Mouse (Mus musculus) kidney, postnatal 25 days (tissue): Measurements from ENCODE around the gene Gm5475.

Experiments
- DNase-seq, 2 experiments: peaks; one replicate each; pipeline ENCODE4 v3.0.0; 2021; ENCODE audit warnings: mixed read lengths in 2 of 2

Gm5475 gene

DNA sequence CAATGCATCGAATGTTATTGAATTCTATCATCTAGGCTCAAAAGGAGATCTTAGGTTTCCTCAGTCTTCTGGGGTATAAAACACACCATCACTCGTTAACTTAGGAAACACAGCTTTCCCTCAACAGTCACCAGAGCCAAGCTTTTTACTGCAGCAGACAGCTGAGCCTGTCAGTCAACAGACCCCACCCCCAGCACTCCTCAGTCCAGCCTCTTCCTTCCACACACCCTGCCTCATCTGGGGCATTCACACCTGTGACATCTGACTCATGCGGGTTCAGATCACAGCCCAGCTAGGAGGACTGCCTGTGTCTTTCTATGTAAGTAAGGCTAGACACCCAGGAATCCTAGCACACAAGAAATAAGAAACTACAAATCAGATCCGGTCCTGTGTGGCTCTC is 7.9 kb upstream of the Gm5475 start:
- peak; percentile 52 to 76 for DNase-seq

- no peak for DNase-seq
Observed at GRCm38 (mm10) chr15:100414942-100415341, 7.0 kb upstream of the Gm5475 start.

GRCm38 (mm10) chr15:100415684-100416083 is 6.3 kb upstream of the Gm5475 start:
- peak in 1 of 2 experiments; percentile 67 for DNase-seq

DNA sequence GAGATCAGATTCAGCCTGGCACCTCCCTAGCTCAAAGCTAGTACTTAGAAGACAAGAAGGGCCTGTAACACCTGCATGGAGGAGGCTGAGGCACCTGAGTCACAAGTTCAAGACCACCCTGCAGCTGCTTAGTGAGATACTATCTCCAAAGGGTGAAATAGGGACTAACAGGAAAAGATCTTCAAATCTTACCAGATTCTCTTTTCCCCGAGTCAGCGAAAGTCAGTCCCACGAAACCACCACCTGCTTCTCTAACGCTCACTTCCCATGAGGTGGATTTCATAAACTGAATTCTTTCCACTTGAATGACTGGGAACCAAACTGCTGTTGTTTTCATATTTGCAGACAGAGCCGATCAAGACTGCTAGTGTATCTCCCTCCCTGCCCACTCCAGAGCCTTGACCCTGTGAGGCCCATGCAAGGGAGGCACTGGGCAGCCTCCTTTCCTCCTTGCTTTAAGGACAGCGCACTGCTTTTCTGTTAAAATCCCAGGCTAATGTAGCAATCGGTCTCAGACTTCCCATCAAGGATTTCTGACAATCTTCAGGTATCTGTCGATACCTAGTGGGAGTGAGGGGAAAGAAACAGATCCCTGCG is 4.0 kb upstream of the Gm5475 start:
- no peak for DNase-seq

DNA sequence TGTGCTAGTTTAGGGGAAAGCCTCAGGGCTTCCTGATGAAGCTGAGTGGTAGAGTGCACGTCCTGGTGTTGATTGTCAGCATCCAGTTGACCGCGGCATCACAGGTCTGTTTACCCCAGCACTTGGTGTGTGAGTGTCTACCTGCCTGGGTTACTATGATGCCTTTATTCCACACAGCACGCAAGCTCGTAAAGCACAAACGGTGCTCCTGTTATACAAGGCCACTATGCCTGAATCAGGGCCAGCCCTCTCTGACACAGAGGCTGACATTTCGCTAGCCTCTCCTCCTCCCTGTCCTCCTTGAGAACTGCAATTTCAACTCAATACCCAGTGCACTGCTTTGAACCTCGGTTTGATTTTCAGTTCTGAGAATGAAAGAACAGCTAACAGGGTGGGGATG is 2.6 kb upstream of the Gm5475 start:
- no peak for DNase-seq

DNA sequence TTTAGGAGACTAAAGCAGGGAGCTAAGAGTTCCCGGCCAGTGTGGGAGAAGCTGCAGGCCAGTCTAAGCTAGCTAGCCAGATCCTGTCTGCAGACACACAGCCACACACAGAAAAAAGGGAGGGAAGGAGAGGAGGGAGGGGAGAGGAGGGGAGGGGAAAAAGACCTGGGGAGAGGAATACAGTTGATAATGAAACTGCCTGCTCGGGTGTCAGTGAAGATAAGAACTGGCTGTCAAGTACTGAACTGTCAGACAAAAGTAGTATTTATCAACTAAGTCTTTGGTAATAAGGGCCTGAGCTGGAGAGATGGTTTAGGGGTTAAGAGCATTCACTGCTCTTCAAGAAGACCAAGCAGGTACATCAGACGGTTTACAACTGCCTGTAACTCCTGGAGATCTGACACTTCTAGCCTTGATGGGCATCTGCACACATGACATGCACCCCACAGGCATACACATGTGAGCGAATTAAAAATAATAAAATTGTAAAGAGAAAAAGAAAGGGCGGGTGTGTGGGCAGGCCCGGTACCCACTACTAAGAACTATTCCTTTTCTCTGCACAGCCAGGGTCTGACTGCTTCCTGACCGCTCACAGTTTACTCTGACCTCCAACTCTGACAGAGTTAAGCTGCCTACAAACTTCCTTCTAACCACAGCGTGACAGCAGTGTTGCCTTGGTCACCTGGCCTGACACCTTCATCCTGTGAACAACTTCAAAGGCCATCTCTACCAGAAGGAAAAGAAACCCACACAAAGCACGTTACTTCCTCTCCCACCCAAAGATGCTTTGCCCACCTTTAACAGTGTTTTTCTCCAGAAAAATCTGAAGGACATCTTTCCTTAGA is 1.8 kb upstream of the Gm5475 start:
- DNase-seq, result no peak

GRCm38 (mm10) chr15:100421059-100421757 is 739 bp upstream of the Gm5475 start:
- DNase-seq, result no peak

GRCm38 (mm10) chr15:100422476-100422875 is 529 bp downstream of the Gm5475 start:
- peak in 1 of 2 experiments; percentile 64 for DNase-seq

DNA sequence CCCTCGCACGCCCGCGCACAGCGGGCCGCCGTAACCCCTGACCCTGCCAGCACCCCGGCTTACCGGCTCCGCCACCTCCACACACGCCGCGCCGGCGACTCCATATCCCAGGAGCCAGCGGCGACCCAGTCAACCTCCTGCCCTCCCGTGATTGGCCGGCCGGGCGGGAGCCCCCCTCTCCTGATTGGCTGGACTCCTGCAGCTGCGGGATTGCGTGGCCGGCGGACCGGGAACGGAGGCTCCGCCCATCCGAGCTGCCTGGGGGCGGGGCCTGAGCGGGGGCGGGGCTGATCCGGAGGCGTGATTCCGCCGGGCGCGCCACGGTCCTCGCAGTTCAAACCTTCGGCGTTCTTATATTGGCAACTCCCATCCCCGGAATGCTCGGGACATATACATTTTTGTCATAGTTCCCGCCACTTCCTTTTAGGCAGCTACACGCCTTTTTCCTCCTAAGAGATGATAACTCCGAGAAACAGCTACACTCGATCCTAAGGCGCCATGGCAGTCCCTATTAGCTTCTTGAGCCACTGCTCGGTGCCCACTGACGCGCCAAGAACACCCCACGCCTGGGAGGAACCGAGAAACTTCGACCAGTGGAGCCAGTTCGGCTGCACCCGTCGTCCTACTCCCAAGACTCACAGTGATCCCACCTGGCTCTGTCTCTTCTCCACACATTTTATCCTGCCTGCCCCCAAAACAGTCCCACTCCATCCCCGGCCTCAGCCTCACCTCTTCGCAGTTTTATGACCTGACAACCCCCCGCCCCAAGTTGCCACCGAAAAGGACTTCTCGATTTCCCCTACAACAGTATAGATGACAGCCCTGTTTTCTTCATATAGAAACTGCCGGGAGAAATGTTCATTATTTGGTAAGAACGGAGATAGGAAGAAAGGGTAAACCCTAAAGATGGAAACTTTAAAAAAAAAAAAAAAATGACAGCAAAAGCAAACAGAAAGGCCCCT is 1.2 kb downstream of the Gm5475 start:
- peak; percentile 96 to 99 for DNase-seq

- DNase-seq, result peak; percentile 56 to 79
Observed at GRCm38 (mm10) chr15:100423916-100424315, 2.0 kb downstream of the Gm5475 start.

DNA sequence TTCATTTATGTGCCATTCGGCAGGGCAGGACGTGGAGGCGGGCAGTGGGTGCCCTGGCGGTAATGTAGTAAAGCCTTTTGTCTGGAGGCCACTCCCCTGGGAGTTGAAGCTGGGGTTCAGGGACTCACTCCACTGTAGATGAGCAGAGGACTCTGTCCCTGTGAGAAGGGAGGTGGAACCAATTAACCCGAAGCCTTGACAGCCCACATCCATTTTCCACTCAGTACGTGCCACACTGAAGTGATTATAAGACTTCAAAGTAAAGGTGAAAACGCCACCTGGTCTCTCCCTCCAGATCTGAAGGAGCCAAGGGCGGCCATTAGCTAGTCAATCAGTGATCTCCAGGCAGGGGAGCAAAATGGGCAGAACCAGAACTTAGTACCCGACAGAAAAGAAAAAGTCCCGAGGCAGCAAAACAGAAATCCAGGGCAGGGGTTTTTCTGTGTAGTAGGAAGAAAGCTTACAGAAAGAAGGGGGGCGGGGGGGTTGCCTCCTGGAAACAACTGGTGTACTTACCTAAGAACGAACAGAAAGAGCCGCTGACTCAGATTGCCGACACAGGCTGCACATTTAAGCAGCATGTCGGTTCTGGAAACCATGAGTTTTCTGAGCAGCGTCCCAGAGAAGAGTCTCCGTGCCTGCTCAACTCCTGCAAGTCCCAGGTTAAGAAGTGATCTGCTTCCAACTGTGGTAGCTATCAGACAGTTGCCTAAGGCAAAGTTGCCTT is 2.6 kb downstream of the Gm5475 start, which contains the start of gene Slc11a2:
Gene Slc11a2 (minus strand): TSS at position 677 of the 727 bp plus-strand sequence.
- DNase-seq, result peak; percentile 60 to 84

- DNase-seq, result no peak
Observed at GRCm38 (mm10) chr15:100428296-100428905, 6.5 kb downstream of the Gm5475 start.

GRCm38 (mm10) chr15:100429959-100430565 is 8.1 kb downstream of the Gm5475 start:
- peak; percentile 40 to 84 for DNase-seq

GRCm38 (mm10) chr15:100433234-100433633 is 11.3 kb downstream of the Gm5475 start:
- no peak for DNase-seq

DNA sequence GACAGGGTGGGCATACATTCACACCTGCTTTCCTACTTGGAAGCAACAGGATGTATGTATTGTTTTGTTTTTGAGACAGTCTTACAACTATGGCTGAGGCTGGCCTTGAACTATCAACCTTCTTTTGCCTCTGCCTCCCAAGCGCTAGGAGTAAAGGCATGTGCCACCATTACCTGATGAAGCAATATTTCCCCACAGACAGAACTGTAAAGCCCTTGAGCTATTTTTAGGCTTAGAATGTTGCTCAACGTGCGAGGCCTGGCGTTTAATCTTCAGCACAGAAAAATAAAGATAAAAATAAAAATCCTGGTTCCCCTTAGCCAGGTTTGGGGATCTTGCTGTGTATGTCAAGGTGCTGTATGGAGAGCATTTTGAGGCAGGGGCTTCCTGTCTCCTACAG is 14.2 kb downstream of the Gm5475 start:
- DNase-seq, result no peak

GRCm38 (mm10) chr15:100436518-100436917 is 14.6 kb downstream of the Gm5475 start:
- DNase-seq, result peak in 1 of 2 experiments; percentile 64

- peak; percentile 91 to 95 for DNase-seq
Observed at GRCm38 (mm10) chr15:100443126-100443922, 21.4 kb downstream of the Gm5475 start.

- DNase-seq, result no peak
Observed at GRCm38 (mm10) chr15:100446887-100447286, 24.9 kb downstream of the Gm5475 start.

DNA sequence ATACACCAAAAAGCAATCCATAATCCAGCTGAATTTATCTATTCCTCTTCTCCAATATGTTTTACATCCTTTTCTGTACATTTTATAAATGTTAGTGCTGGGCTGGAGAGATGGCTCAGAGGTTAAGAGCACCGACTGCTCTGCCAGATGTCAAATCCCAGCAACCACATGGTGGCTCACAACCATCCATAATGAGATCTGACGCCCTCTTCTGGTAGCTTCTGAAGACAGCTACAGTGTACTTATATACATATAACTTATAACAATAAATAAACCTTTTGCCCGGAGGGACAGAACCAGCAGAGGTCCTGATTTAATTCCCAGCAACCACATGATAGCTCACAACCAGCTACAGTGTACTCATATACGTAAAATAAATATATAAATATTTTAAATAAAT is 26.6 kb downstream of the Gm5475 start:
- DNase-seq, result no peak

DNA sequence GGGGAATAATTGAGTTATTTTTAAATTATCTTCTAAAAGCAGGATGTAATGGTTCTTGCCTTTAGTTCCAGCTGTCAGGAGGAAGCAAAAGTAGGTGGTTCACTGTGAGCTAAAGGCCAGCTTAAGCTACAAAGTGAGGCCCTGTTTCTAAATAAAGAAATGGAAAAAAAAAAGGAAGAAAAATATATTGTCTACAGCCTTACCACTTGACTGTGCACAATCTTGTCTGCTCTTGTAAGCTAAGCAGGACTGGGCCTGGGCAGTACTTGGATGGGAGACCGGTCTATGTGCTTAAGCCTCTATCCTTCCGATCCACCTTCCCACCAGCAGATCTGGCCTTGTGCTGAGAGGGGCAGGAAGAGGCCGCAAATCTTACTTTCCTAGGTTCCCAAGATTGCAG is 27.5 kb downstream of the Gm5475 start:
- no peak for DNase-seq
